Mouse (Mus musculus) adrenal gland, postnatal 10 days (tissue): ENCODE measurements around the gene Fut8. TPM values are rescaled to one million over a fixed set of nuclear protein-coding genes. Genes with fewer than 3 reads are reported as not detected.
A peak's percentile ranks its signal among the peaks of the same experiment; 100 is the strongest.
"Not testable (repeated sequence)": the region's sequence is repeated elsewhere in the genome, so short reads cannot be mapped to it uniquely, and the experiment has no call there.

Experiments
- DNase-seq: peaks from one replicate; pipeline ENCODE4 v3.0.0; 2021; ENCODE audit warnings: mixed read lengths
- total RNA-seq, 2 experiments: library from RNA; stranded (reverse); gene quantifications; 2 replicates each; pipeline ENCODE4 v1.2.3; 2021

Gene Fut8
- total RNA-seq, 2 experiments from 2014 or later, result 44.1 to 50.4 TPM

DNA sequence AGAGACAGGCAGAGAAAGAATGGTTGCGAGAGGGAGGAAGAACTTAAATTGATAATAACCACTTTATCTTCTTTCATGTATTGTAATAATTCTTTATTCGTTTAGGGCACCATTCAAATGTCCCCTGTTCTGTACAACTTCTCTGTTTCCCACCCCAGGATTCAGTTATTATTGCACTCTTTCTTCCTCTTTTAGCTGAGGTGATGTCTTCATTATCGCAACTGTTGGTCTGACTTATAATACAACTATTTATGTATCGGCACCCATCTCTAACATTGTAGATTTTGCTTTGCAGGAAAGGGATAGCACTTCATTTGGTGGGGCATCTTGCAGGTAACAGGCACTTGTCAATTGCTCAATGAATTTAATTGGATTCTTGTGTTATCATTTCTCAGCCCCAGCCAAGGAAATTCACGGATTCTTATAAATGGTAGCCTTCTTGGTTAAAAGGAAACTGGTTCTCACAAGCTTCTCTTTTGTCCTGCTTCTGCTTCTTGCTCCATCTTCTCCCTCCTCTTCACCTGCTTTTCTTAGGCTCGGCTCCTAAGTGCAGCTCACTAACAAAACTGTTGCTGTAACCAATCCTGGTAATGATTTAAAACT lies 15.6 kb upstream of the Fut8 start:
- DNase-seq, result no peak

DNA sequence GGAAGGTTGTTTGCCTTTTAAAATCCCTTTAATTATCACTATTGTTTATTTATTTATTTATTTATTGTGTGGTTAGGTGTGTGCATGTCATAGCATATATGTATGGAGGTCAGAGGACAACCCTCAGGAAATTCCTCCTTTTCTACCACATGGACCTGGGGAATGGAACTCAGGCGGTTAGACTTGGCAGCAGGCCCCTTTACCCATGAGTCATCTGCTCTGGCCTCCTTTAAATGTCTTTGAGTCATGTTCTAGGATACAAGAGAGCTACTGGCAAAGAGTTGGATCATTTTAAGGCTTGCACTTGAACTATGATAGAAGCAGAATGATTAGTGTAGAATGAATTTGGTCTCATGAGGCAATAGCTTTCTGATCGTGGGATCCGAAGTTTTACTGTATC lies 14.3 kb upstream of the Fut8 start:
- peak; percentile 74 for DNase-seq

DNA sequence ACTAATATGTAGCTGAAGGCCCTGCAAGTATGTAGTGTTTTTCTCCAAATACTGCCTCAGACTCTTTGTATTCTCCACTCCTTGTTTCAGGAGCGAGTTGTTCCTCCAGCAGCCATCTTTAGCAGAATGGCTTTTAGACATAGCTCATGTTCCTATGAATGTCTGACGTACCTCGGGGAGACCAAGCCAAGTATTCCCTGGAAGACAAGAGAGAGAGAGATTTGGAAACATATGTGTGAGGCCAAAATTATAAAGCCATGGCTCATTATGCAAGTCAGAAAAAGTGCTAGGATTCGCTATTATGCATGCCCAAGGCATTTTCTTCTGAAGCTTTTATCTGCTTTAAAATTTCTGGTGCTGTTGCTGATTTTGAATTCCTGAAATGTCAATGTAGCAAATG lies 13.8 kb upstream of the Fut8 start:
- DNase-seq, result no peak

DNA sequence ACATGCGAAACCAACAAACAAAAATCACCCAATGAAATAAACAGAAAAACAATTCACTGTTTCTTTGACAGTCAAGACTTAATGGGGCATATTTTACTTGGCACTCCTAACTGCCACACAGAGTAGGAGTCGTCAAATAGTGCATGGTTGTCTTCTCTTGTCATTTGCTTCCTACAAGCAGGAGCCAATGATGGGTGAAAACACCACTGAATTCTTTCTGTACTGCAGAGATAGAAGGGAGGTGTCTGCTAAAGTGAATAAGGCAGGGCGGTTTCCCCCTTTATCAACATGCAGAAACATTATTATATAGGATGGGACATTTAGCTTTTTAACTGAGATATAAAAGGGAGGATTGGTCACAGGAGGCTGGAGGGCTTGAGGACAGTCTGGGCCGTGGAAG lies 13.0 kb upstream of the Fut8 start:
- DNase-seq, result no peak

DNA sequence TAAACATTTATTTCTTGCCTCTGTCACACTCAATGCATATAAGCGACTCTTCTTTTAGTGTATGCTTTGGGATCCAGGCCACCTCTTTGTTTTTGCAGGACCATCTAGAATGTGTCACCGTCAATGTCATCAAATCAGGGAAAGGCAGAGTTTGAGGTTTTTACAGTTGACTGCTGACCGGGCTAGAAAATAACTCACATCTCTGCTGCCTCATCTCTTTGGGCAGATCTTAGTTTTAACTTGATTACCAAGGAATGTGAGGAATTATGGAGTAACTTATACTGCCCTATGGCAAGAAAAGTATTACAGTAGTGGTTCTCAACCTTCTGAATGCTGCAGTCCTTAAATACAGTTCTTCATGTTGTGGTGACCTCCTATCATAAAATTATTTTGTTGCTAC lies 12.2 kb upstream of the Fut8 start:
- no peak for DNase-seq

DNA sequence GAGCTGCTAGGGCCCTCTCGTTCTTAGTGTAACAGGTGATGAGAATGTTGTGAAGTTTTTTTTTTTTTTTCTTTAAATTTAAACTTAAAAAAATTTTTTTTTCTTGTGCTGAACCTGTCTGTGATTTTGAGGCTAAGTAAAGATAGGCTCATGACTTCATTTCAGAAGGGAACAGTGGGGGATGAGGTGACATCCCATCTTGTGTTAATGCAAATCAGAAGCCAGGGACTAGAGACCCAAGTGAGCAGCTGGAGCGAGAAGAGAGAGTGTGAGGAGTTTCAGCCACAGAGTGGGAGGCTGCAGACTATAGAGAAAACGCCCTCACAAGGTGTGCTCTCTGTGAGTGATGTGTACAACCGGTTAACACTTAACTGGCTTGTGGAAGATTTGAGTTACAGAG lies 2.0 kb upstream of the Fut8 start:
- DNase-seq, result no peak

DNA sequence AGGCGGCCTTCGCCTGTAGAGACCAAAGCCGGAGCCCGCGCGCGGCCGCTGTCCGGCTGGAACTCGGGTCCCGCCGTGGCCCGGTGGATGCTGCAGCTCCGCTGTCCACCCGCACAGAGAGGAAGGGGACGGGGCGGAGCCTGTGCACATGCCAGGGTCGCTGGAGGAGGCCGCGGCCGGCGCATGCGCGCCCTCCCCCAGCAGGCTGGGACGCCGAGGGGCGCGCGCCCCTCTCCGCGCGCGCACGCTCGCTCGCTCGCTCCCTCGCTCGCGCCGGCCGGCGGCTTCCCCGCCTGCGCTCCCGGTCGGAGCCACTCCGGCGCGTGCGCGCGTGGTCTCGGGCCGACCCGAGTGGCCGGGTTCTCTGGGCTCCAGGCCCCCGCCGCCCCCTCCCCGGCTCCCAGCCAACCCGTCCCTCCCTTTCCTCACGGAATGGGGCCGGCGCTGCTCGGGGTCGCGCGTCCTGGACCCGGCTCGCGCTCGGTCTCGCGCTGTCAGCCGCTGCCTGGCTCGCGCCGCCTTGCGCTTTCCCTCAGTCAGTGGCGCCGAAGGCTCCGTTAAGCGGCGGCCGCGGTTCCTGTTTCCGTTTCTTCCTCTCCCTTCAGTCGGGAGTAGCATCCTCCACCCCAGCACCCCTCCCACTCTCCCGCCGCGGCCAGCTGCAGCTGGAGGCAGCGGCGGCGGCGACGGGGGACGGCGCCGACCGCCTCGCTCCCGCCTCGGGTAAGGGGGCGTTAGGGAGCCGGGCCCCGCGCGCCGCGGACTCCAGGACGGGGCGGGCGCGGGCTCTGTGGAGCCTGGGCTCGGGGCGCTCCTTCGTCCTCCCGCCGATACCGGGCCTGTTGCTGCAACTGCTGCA lies 835 bp downstream of the Fut8 start:
- DNase-seq, result peak; percentile 96

DNA sequence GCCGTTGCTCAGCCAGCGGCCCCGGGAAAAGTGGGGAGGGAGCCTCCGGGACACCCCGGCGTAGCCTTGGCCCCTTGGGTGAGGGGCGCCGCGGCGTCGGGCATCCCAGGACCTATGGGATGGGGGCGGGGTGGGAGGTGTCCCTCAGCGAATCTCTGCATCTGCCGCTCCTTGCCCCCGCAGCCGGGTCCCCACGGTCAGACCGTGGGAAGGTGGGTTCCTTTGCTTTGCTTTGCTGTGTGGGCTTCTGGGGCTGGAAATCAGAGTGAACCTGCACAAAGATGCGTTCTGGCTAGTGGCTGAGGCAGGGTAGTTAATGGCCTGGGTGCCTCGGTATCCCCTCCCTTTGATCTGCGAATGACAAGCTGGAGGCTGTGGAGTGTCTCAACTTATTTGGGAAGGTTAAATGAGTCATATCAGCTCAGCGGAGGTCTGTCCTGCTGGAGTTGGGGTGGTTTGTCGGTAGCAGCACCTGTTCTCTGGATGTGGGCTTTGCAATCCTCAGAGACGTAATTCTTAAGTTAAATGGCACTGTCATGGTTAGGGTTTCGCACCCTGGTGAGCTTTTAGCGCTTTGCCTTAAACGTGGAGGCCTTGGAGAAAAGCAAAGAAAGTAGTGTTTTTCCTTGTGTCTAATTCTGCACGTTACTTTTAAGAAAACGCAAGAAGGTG lies 1.6 kb downstream of the Fut8 start:
- no peak for DNase-seq

DNA sequence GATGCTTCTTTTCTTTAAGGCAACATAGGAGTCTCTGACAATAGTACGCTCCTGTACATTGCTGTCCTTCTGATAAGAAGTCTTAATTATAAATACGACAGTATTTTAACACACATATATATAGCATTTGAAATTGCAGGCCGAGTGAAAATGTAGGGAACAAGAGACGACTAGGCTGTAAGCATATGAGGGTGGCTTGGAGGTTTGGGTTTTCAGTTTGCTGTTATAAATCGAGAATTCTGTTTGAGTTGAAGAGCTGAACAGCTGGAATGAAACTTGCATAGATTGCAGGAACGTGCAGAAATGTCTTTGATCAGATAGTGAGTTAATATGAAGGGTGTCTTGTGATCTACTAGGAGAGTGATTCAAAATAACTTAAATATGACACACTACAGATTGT lies 2.4 kb downstream of the Fut8 start:
- DNase-seq, result no peak

DNA sequence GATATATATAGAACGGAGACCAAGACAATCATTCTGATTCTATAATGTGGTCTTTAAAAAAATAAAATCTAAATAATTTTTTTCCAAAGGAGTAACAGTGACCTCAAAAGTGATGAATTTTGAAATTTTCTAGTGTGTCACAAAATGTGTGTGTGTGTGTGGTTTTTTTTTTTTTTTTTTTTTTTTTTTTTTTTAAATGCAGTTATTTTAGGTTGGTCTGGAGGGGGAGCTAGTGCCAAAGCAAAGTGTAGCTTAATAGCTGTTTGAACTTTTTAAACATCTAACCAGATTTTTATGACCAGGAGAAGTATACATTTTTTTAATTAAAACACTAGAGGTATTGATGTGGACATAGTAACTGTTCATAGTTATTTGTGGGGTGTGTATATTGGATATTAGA lies 2.9 kb downstream of the Fut8 start:
- DNase-seq, result peak; percentile 38

DNA sequence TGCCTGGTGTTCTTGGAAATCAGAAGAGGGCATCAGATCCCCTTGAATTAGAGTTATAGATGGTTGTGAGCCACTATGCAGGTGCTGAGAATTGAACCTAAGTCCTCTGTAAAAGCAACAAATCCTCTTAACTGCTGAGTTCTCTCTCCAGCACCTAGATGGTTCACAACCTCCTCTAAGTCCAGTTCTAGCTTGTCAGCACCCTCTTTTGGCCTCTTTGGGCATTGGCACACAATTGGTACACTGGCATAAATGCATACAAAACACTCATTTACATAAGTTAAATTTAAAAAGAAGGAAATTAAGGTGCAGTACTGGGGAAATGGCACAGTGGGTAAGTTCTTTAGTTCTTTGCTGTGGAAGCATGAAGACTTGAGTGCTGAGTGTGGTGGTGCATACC lies 24.7 kb downstream of the Fut8 start:
- peak; percentile 18 for DNase-seq

DNA sequence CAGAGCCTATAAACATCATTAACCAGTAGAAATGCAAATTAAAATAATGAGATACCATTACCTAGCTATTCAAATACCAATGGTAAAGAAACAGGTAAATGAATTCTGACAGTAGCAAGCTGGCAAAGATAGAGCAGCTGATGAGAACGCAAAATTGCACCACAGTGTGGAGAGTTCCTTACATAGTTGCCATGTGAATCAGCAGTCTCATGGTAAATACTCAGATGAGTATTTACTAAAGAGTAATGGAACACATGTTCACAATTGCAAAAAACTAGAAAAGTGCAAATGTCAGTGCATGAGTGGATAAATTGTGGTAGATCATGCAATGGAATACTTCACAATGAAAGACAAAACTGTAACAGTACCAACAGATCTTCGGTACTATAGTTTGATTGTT lies 25.9 kb downstream of the Fut8 start:
- DNase-seq, result no peak

DNA sequence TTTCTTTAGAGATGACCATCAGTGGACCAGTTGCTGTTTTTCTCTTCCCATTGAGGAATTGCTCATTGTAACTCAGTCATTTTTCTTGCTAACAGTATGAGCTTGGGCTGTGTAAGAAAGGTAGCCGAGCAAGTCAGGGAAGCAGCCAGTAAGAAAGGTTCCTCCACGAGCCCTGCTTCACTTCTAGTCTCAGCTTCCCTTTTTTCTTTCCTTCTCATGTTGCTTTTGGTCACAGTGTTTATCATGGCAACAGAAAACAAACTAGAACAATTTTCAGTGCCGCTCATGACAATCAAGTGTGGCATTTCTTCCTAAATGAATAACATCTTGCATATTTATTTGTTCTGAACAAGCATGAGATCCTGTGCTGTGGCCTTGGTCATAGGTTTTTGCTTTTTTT lies 32.8 kb downstream of the Fut8 start:
- DNase-seq, result no peak

DNA sequence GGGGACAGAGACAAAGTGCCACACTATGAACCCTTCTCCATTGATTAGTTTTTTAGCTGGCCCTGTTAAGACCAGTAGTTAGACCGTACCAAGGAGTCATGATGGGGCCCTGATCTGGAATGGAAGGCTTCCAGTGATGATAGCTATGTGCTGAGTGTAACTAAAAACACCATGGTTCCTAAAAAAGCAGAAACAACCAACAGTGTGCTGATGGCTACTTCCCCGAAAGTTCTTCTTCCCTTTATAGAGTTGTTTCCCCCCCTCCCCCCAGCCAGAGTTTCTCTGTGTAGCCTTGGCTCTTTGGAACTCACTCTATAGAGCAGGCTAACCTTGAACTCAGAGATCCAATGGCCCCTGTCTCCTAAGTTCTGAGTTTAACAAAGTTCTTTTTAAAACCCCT lies 50.6 kb downstream of the Fut8 start:
- DNase-seq, result no peak

DNA sequence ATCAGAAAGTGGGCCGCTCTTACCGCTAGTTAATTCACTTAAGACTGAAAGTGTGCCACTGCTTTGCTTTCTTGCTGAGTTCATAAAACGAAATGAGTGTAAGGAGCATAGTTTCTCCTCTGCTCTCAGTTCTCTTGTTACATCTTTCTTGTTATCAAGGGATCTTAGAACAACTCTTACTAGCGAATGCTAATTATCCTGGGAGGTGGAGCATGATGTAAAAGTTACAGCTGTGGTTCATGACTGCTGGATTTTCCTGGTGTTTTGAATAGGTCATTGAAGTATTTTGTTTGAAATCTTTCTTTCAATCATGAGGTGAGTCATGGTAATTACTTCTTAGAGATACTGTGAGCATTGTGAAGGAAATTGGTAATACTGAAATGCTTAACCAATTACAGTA lies 53.1 kb downstream of the Fut8 start:
- no peak for DNase-seq

DNA sequence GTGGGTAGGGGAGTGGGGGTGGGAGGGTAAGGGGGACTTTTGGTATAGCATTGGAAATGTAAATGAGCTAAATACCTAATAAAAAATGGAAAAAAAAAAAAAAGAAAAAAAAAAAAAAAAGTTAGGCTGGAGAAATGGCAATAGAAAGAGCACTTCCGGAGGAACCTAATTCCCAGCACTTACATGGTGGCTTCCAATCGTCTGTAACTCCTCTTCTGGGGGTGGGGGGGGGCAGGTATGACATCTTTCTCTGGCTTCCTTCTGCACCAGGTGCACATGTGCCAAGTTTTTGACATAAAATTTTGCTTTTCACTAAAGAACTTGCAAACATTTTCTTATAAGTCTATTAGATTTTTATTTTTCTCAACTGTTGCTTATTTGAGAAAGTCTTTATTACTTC lies 53.9 kb downstream of the Fut8 start:
- not testable (repeated sequence) for DNase-seq

DNA sequence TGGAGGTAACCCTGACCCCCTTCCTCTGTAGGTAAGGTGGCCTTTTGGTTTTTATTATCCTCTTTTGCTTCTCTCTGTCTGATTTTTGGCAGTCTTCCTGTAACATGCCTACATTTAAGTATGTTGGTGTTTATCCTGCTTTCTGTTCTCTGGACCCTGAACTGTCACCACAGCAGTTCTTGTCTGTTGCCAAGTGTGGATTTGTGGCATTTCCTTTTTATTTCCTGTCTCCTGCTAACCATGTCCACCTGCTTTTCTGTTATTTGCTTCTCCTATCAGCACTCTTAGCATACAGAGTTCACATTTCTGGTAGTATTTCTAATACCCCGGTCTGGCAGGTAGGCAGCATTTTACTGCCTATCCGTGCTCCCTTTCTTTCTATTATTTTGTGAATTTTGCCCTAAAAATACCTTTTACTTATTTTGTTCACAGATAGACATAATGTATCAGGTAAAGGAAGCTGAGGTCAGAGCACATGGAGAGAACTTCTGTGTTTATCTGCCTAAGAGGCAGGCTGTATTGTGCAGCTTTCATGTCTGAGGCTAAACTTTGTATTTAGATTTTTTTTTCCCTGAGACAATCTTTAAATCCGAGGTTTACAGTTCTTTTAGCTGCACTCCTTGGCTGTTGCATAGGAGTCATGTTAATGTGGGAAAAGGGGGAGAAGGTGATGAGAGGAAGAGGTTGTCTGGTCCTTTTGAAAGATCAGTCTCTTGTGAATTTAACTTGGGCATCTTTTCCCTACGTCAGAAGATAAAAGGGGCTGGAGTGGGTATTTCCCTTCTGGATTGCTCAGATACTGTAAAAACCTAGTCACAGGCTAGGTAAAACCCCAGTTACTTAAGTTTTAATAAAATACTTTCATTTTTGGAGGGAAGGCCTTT lies 54.7 kb downstream of the Fut8 start:
- DNase-seq, result no peak

DNA sequence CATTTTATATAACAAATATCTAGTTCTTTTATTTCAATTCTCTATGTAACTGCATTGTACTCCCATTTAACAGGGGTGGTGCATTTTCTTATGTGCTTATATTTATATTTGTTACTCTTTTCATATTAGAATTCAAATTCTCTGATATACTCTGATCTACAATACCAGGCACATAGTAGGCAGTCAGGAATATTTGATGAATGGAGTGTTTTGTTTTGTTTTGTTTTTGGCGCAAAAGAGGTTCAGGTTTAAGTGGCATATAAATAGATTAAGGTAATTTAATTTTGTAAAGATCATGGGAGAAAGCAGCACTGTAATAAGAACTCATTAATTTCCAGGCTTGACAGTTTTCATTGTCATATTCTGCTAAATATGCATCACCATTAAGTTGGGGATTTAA lies 58.2 kb downstream of the Fut8 start:
- no peak for DNase-seq

DNA sequence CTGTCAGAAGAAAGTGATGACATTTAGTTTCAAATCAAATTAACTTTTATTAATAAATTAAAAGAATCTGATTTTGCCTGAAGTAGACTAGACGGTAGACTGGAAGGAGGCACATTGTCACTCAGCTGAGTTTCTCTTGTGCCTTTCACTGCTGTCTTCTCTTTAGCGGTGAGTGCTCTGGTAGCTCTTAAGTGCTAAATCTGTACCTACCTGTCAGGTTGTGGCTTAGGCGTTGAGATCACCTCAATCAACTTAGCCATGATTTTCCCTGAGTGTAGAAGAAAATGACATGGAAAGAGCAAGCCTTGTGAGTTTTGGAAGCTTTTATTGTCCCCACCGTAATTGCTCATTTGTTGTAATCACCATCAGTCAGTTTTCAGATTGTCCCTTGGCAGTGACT lies 59.2 kb downstream of the Fut8 start:
- DNase-seq, result no peak

DNA sequence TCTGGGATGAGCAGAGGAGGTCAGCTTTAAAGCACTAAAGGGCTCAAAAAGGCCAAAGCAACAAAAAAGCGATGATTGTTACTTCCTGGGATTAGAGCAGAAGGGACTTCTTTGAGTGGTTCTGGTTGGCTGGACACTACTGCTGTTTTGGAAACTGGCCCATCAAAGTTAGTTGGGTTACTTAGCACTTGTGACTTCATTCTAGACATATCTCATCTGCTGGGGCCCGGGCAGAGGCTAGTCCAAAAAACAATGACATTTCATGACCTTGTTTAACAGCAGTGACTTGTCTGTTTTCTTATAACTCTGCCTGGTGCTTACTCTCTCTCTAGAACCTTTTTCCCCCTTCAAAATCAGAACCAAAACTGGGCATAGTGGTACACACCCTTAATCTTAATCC lies 59.9 kb downstream of the Fut8 start:
- no peak for DNase-seq

DNA sequence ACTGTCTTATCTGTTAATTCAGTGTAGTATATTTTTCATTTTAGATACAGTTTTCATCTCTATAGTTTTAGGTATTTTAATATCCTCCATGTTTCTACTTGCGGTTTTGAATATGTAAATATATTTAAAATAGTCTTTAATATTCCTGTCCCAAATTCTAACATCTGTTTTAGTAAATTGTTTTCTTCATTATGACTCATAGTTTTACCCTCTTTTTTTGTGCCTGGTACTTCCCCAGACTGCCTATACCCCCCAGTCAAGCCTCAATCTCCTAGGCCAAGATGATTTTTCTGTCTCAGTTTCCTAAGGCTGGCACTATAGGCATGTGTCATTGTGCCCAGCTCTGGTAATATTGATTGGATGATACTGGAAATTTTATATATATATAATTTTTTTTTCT lies 64.1 kb downstream of the Fut8 start:
- no peak for DNase-seq

DNA sequence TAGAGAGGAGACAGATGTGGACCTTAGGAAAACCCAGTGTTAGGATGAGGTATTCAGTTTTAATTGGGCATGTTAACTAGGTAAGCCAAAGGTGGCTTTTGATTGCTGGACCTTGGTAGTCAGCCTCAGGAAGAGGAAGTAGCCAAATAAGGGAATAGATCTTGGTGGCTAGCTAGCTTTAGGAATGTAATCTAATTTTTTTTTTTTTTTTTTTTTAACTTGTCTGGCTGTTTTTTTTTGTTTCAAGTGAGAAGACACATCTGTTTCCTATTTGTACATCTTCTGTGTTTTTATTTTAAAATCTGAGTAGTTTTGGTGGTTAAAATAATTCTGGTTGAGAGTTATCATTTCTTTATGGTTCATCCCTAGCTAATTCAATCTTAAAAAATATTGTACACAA lies 65.4 kb downstream of the Fut8 start:
- no peak for DNase-seq

DNA sequence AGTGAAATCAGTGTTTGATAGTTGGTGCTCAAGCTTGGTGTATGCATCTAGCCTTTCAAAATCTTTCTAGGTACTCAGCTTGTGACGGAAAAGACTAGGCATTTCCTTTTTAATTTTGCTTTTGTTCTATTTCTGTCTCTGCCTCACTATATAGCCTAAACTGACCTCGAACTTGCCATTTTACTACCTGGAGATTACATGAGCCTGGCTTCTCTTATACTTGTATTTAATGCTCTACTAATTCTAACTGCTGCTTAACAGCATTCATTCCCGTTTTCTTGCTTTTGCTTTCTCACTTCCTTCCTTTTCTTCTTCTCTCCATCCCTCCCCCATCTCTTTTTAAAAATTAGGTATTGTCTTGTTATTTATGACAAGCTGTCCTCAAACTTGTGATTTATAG lies 67.6 kb downstream of the Fut8 start:
- no peak for DNase-seq
